Mouse (Mus musculus): ENCODE measurements around the gene Prdx6. TPM values are rescaled to one million over a fixed set of nuclear protein-coding genes. Genes with fewer than 3 reads are reported as not detected.

Prdx6 gene
- polyA plus RNA-seq, 1 experiment from 2014 or later = 543 TPM

DNA sequence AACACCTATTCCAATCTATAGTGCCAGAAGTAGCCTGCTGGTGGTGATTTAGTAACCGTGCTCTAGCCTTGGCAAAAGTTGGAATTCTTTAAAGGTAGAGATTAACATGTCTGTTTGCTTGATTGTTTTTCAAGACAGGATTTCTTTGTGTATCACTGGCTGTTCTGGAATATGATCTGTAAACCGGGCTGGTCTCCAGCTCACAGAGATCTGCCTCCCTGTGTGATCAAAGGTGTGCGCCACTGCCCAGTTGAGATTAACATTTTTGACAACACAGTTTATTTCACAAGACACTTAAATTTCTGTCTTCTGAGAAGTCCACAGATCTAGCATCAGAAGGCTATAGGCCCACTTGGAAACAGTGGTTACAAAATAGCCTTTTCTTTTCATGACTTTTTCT lies 1.9 kb upstream of the Prdx6 start:
- H3K4me2 ChIP-seq (ENCODE audit: low read depth, low read length) = no peak overlapping the region
- no peak overlapping the region for H3K4me3 ChIP-seq (ENCODE audit: low read length)
- 82% methylated on average over 3 of the region's 3 CpGs for WGBS
- H3K9ac ChIP-seq (ENCODE audit: low read depth, low read length) = no peak overlapping the region
- H3K36me3 ChIP-seq (ENCODE audit: control insufficient read depth, insufficient read depth, low read length) = no peaks in the 10 kb centered on the region
- no peak overlapping the region for H3K27ac ChIP-seq (ENCODE audit: low read length)
- ATAC-seq = no peak
- peaks cover 20% of the 10 kb centered on the region for H3K4me1 ChIP-seq (ENCODE audit: control insufficient read depth, insufficient read depth, low read length)
- no peaks in the 10 kb centered on the region for H3K27me3 ChIP-seq (replicated peaks; ENCODE audit: control insufficient read depth, insufficient read depth, low read length)
- no peaks in the 10 kb centered on the region for H3K9me3 ChIP-seq (ENCODE audit: control insufficient read depth, low read length)

DNA sequence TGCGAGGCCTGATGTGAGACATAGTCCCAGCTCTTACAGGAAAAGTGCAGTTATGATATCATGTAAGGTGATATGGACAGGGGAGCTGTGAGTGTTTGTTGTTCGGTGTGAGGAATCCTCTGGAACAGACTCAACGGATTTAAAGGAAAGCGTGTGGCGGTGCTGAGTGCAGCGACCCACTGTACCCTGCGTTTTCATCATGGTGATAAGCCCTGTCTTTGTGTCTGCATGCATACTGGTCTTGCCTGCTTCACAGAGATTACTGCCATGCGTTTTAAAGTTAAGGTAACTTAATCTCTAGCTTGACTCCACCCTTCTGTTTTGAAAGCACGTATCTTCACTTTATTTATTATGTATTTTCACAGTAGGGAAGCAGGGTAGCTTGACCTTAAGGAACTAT lies 1.3 kb upstream of the Prdx6 start:
- 84% methylated on average over 9 of the region's 9 CpGs for WGBS
- Histone ChIP-seq H3K27ac (ENCODE audit: low read length) (no peak overlapping the region), H3K27me3 (replicated peaks; ENCODE audit: control insufficient read depth, insufficient read depth, low read length) (no peaks in the 10 kb centered on the region), H3K9ac (ENCODE audit: low read depth, low read length) (no peak overlapping the region), H3K4me3 (ENCODE audit: low read length) (no peak overlapping the region), H3K4me2 (ENCODE audit: low read depth, low read length) (no peak overlapping the region), H3K36me3 (ENCODE audit: control insufficient read depth, insufficient read depth, low read length) (no peaks in the 10 kb centered on the region), H3K9me3 (ENCODE audit: control insufficient read depth, low read length) (no peaks in the 10 kb centered on the region), H3K4me1 (ENCODE audit: control insufficient read depth, insufficient read depth, low read length) (peaks cover 25% of the 10 kb centered on the region)
- ATAC-seq = no peak

- WGBS = 58% methylated on average over 9 of the region's 9 CpGs
- H3K4me3 ChIP-seq (ENCODE audit: low read length) = peak overlapping the region; percentile 94
- H3K27me3 ChIP-seq (replicated peaks; ENCODE audit: control insufficient read depth, insufficient read depth, low read length) = no peaks in the 10 kb centered on the region
- no peak; the same call in 1 of the 2 replicates for ATAC-seq
- no peak overlapping the region; the same call in 1 of the 2 replicates for H3K9ac ChIP-seq (ENCODE audit: low read depth, low read length)
- no peaks in the 10 kb centered on the region for H3K9me3 ChIP-seq (ENCODE audit: control insufficient read depth, low read length)
- 0 out of 2 replicates have a peak, but pooled peaks cover 2% of the 10 kb centered on the region for H3K36me3 ChIP-seq (ENCODE audit: control insufficient read depth, insufficient read depth, low read length)
- H3K4me2 ChIP-seq (ENCODE audit: low read depth, low read length) = peak overlapping the region; percentile 58
- no peak overlapping the region for H3K27ac ChIP-seq (ENCODE audit: low read length)
- peaks cover 25% of the 10 kb centered on the region for H3K4me1 ChIP-seq (ENCODE audit: control insufficient read depth, insufficient read depth, low read length)
Measured at GRCm38 (mm10) chr1:161251417-161252265, 622 bp upstream of the Prdx6 start.

- H3K9me3 ChIP-seq (ENCODE audit: control insufficient read depth, low read length) = no peaks in the 10 kb centered on the region
- H3K27me3 ChIP-seq (replicated peaks; ENCODE audit: control insufficient read depth, insufficient read depth, low read length) = no peaks in the 10 kb centered on the region
- H3K27ac ChIP-seq (ENCODE audit: low read length) = peak overlapping the region; percentile 71
- WGBS = 1% methylated on average over 15 of the region's 15 CpGs
- H3K4me1 ChIP-seq (ENCODE audit: control insufficient read depth, insufficient read depth, low read length) = peaks cover 25% of the 10 kb centered on the region
- ATAC-seq = peak; percentile 36
- H3K9ac ChIP-seq (ENCODE audit: low read depth, low read length) = peak overlapping the region; percentile 98
- peak overlapping the region; percentile 58 for H3K4me2 ChIP-seq (ENCODE audit: low read depth, low read length)
- H3K36me3 ChIP-seq (ENCODE audit: control insufficient read depth, insufficient read depth, low read length) = 0 out of 2 replicates have a peak, but pooled peaks cover 3% of the 10 kb centered on the region
- peak overlapping the region; percentile 94 for H3K4me3 ChIP-seq (ENCODE audit: low read length)
Measured at GRCm38 (mm10) chr1:161250031-161250603, 902 bp downstream of the Prdx6 start.

DNA sequence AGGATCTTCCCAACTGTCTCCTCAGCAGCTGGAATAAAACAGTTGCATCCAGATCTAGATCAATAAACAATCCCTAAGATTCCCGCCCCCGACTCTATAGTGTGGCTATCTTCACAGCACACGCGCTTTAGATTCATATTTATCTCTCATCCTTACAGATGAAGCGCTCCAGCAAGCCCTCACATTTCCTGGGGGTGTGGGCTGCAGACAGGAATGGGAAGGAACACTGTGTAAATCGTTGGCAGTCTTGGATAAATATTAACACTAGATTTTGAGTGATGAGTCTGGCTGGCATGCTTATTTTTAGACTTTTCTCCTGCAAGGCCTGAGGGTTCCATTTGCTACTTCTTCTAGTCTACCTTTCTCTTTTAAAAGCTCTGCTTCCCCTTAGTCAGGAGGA lies 1.6 kb downstream of the Prdx6 start:
- H3K27ac ChIP-seq (ENCODE audit: low read length) = peak overlapping the region; percentile 71; the same call in 1 of the 2 replicates
- ATAC-seq = no peak

DNA sequence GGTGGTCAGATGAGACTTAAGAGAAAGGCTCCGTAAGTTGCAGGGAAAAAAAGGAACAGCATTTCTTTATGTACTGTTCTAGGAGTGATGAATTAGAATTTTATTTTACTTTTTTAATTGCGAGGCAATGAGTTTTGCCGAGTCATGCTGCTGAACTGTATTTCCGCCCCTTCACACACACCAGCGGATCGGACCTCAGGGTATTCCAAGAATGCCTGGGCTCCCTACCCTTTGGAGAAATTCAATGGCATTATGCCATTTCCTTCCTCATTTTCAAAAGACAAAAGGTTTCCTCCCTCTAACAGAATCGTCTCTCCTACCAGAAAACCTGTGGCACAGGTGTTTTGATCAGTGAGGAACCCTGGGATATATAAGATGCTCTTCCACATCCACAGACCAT lies 2.3 kb downstream of the Prdx6 start:
- no peak overlapping the region for H3K27ac ChIP-seq (ENCODE audit: low read length)
- peak overlapping the region; percentile 58 for H3K4me2 ChIP-seq (ENCODE audit: low read depth, low read length)
- H3K4me1 ChIP-seq (ENCODE audit: control insufficient read depth, insufficient read depth, low read length) = peaks cover 25% of the 10 kb centered on the region
- H3K36me3 ChIP-seq (ENCODE audit: control insufficient read depth, insufficient read depth, low read length) = peaks cover 6% of the 10 kb centered on the region; the same call in 1 of the 2 replicates
- H3K9me3 ChIP-seq (ENCODE audit: control insufficient read depth, low read length) = no peaks in the 10 kb centered on the region
- 56% methylated on average over 7 of the region's 7 CpGs for WGBS
- H3K4me3 ChIP-seq (ENCODE audit: low read length) = peak overlapping the region; percentile 94
- H3K27me3 ChIP-seq (replicated peaks; ENCODE audit: control insufficient read depth, insufficient read depth, low read length) = no peaks in the 10 kb centered on the region
- no peak for ATAC-seq
- no peak overlapping the region for H3K9ac ChIP-seq (ENCODE audit: low read depth, low read length)

More for the DNA sequence above, 1.6 kb downstream of the Prdx6 start:
- Histone ChIP-seq H3K4me2 (ENCODE audit: low read depth, low read length) (peak overlapping the region; percentile 58), H3K27me3 (replicated peaks; ENCODE audit: control insufficient read depth, insufficient read depth, low read length) (no peaks in the 10 kb centered on the region), H3K4me1 (ENCODE audit: control insufficient read depth, insufficient read depth, low read length) (peaks cover 25% of the 10 kb centered on the region), H3K36me3 (ENCODE audit: control insufficient read depth, insufficient read depth, low read length) (0 out of 2 replicates have a peak, but pooled peaks cover 3% of the 10 kb centered on the region), H3K9me3 (ENCODE audit: control insufficient read depth, low read length) (no peaks in the 10 kb centered on the region), H3K4me3 (ENCODE audit: low read length) (peak overlapping the region; percentile 94), H3K9ac (ENCODE audit: low read depth, low read length) (peak overlapping the region; percentile 98)
- 6% methylated on average over 6 of the region's 6 CpGs for WGBS

DNA sequence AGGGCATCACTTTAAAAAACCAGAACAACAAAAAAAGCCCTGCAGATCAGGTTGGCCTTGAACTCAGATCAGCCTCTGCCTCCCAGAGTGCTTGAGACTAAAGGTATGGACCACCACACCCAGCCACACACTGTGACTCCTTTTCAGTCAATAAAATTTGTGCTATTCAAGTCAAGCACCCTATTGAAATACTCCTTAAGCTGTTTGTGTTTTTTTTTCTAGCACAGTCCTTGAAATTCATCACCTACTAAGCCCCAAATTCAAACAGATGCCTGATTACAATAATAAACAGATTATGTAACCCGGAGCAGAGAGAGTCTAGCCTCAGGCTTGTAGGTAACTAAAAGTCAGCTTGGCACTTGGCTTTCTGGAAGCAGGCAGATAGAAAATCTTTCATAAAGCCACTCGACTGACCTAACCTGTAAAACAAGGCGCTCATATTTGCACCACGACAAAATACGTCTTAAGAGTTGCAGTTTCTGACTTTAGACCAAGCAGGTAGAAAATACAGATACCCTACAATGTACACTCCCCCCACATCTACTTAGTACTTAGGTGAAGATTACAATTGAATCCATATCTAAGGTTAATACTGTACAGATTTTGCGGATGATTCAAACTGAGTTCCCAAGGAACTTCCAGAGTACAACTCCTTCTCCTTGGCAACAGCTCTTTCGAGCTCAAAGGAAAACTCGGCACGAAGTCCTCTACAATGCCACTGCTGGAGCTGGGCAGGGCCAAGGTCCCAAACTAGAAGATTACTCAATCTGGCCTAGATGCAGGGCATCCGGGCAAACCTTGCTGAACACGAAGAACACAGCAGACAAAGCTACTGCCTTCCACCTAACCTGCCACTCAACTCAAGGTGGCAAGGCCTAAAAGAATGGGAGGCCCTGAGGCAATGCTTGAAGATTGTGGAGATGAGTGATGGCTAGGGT lies 3.1 kb downstream of the Prdx6 start:
- H3K27me3 ChIP-seq (replicated peaks; ENCODE audit: control insufficient read depth, insufficient read depth, low read length) = no peaks in the 10 kb centered on the region
- ATAC-seq = no peak
- H3K36me3 ChIP-seq (ENCODE audit: control insufficient read depth, insufficient read depth, low read length) = peaks cover 11% of the 10 kb centered on the region; the same call in 1 of the 2 replicates
- 70% methylated on average over 11 of the region's 11 CpGs for WGBS
- no peaks in the 10 kb centered on the region for H3K9me3 ChIP-seq (ENCODE audit: control insufficient read depth, low read length)
- 0 out of 2 replicates have a peak overlapping the region, but pooled peaks have one; percentile 1 for H3K4me3 ChIP-seq (ENCODE audit: low read length)
- H3K27ac ChIP-seq (ENCODE audit: low read length) = no peak overlapping the region
- peaks cover 25% of the 10 kb centered on the region for H3K4me1 ChIP-seq (ENCODE audit: control insufficient read depth, insufficient read depth, low read length)
- H3K9ac ChIP-seq (ENCODE audit: low read depth, low read length) = 0 out of 2 replicates have a peak overlapping the region, but pooled peaks have one; percentile 12
- peak overlapping the region; percentile 58 for H3K4me2 ChIP-seq (ENCODE audit: low read depth, low read length)

- whole genome bisulfite sequencing = 76% methylated on average over 3 of the region's 3 CpGs
- ATAC-seq = no peak
- Histone ChIP-seq H3K9me3 (ENCODE audit: control insufficient read depth, low read length) (no peaks in the 10 kb centered on the region), H3K4me2 (ENCODE audit: low read depth, low read length) (no peak overlapping the region), H3K27me3 (replicated peaks; ENCODE audit: control insufficient read depth, insufficient read depth, low read length) (no peaks in the 10 kb centered on the region), H3K36me3 (ENCODE audit: control insufficient read depth, insufficient read depth, low read length) (peaks cover 13% of the 10 kb centered on the region; the same call in 1 of the 2 replicates), H3K4me3 (ENCODE audit: low read length) (no peak overlapping the region), H3K9ac (ENCODE audit: low read depth, low read length) (no peak overlapping the region), H3K4me1 (ENCODE audit: control insufficient read depth, insufficient read depth, low read length) (peaks cover 25% of the 10 kb centered on the region), H3K27ac (ENCODE audit: low read length) (no peak overlapping the region)
Measured at GRCm38 (mm10) chr1:161247176-161247575, 3.8 kb downstream of the Prdx6 start.
